Mouse (Mus musculus): ENCODE measurements around the gene Tmem30a.

DNA sequence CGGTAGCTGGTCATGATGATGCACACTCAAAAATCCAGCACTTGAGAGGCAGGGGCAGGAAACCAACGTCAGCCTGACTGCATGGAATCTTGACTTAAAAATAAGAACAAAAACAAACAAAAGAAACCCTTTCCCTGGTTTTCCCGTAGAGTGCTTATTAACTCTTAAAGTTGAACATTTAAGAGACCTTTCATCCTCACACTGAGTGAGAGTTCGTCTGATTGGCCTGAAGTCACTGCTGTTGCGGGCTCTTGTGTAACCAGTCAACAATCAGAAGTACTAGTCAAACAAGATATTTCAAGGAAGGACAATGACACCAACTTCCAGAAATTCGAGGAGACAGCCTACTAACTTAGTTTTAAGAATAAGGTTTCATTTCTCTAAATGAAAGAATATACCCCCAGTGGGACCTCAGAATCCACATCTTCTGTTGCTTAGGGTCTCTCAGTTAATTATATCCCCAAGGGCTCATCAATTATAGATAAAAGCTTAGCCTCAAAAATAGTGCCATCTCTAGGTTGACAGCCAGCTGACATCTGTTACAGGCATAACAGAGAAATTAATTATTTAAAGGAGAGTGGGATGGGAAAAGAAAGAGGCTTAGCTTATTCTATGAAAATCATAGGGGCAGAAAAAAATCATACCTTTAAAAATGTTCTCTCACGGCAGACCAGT, 3.3 kb upstream of the Tmem30a start:
- TF ChIP-seq CTCF (IDR thresholded peaks at IDR 0.05; ENCODE audit: low read depth) (no peak), EP300 (IDR thresholded peaks at IDR 0.05; ENCODE audit: low read depth) (no peak)
